Mouse (Mus musculus): Measurements from ENCODE around the gene Sppl2b. TPM values are rescaled to one million over a fixed set of nuclear protein-coding genes. Genes with fewer than 3 reads are reported as not detected.
A peak's percentile ranks its signal among the peaks of the same experiment; 100 is the strongest.
"Not testable (repeated sequence)": the region's sequence is repeated elsewhere in the genome, so short reads cannot be mapped to it uniquely, and the experiment has no call there.

The Sppl2b gene
- polyA plus RNA-seq, 1 experiment from 2014 or later: 32.1 TPM

DNA sequence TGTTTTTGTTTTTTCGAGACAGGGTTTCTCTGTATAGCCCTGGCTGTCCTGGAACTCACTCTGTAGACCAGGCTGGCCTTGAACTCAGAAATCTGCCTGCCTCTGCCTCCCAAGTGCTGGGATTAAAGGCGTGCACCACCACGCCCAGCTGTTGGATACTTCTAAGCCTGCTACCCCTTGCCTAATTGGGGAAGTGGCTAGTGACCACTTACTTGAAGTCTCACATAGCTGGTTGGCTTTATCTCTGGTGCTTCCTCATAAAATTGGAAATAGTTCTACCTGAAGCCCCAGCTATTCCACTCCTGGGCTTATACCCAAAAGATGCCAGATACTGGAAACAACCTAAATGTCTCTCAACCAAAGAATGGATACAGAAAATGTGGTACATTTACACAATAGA lies 38.8 kb upstream of the Sppl2b start:
- not testable (repeated sequence) for H3K9me3 ChIP-seq, H3K36me3 ChIP-seq
- WGBS: 77% methylated on average over 3 of the region's 3 CpGs

DNA sequence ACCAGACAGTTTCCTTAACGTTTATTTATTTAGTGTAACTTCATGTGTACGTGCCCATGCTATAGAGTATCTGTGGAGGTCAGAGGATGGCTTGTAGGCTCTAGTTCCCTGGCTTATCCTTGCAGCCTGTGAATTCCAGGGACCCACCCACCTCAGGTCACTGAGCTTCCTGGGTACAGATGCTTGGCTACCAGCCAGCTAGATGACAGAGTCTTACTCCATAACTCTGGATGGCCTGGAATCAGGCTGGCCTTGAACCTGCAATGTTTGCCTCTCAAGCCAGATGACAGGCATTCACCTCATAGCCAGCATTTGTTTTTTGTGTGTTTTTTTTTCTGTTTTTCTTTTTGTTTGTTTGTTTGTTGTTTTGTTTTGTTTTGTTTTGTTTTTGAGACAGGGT lies 37.9 kb upstream of the Sppl2b start:
- no peaks in the 10 kb centered on the region; the same call in 1 of the 2 replicates for H3K27me3 ChIP-seq (ENCODE audit: insufficient read depth, poor library complexity, severe bottlenecking)
- 65% methylated on average over 2 of the region's 2 CpGs for WGBS
- no peaks in the 10 kb centered on the region for H3K9me3 ChIP-seq
- no peak overlapping the region for H3K4me3 ChIP-seq
- no peak overlapping the region for H3K27ac ChIP-seq
- DNase-seq (ENCODE audit: low spot score): no peak
- peaks cover 15% of the 10 kb centered on the region for H3K4me1 ChIP-seq
- H3K36me3 ChIP-seq: no peaks in the 10 kb centered on the region

More for the DNA sequence above, 38.8 kb upstream of the Sppl2b start:
- not testable (repeated sequence) for H3K27ac ChIP-seq; H3K27me3 ChIP-seq (ENCODE audit: insufficient read depth, poor library complexity, severe bottlenecking); H3K4me3 ChIP-seq; DNase-seq (ENCODE audit: low spot score)
- peaks cover 17% of the 10 kb centered on the region for H3K4me1 ChIP-seq

DNA sequence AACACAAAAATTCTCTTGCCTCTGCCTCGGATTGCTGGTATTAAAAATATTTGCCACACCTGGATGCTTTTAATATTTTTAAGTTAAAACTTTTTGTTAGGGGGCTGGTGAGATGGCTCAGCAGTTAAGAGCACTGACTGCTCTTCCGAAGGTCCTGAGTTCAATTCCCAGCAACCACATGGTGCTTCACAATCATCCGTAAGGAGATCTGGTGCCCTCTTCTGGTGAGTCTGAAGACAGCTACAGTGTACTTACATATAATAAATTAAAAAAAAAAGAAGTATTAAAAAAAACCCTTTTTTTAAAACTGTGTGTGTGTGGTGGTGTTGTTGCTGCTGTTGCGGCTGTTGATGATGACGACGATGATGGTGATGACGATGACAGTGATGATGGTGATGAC lies 37.1 kb upstream of the Sppl2b start:
- not testable (repeated sequence) for DNase-seq (ENCODE audit: low spot score); H3K27me3 ChIP-seq (ENCODE audit: insufficient read depth, poor library complexity, severe bottlenecking); H3K36me3 ChIP-seq; H3K4me1 ChIP-seq; H3K4me3 ChIP-seq; H3K9me3 ChIP-seq; H3K27ac ChIP-seq
- WGBS: 79% methylated on average over 7 of the region's 7 CpGs

DNA sequence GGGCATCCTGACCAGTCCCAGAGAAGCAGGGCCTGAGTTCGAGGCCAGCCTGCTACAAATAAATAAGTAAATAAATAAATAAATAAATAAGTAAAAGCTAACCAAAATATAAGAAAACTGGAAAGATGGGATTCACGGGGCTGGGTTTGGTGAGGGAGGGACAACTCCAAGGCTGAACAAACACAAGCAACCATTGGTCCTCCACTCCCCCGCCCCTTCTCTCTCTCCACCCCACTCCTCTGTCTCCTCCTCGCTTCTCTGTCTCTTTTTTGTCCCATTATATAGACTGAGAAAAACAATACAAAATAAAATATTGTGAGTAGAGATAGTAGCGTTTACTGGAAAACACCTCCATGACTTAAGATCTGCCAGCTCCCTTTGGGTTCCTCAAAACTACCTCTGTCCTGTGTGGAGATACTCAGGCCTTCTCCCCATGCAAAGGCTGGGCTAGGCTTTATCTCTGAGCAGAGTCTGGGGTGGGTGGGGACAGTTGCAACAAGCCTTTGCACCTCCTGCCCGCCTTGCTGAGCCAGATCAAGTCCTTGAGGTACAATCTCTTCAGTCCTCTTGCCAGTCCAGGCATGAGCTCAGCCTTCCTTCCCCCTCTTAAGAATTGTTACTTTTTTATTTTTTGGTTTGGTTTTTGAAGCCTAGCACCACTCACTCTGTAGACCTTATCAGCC lies 36.3 kb upstream of the Sppl2b start:
- Histone ChIP-seq H3K4me1 (peaks cover 9% of the 10 kb centered on the region; the same call in 1 of the 2 replicates), H3K27ac (no peak overlapping the region), H3K36me3 (no peaks in the 10 kb centered on the region), H3K27me3 (ENCODE audit: insufficient read depth, poor library complexity, severe bottlenecking) (no peaks in the 10 kb centered on the region), H3K4me3 (no peak overlapping the region), H3K9me3 (no peaks in the 10 kb centered on the region)
- DNase-seq (ENCODE audit: low spot score): peak; percentile 87
- WGBS: 46% methylated on average over 6 of the region's 6 CpGs

DNA sequence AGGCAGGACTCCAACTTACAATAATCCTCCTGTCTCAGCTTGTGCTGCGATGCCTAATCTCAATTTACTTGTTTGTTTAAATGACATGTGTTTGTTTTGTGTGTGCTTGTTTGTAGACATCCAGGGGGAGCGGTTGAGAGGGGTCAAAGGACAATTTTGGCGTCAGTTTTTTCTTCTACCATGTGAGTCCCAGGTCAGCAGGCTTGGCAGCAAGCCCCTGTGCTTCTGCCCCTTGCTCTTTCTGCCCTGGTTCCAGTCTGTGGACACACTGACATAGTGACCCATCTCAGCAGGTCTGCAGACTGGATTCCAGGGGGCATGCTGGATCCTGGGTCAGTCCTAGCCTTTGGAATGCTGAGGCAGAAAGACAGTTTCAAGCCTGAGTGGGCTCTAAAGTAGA lies 35.7 kb upstream of the Sppl2b start:
- Histone ChIP-seq H3K4me1 (peaks cover 9% of the 10 kb centered on the region; the same call in 1 of the 2 replicates), H3K4me3 (no peak overlapping the region), H3K9me3 (no peaks in the 10 kb centered on the region), H3K27ac (no peak overlapping the region), H3K27me3 (ENCODE audit: insufficient read depth, poor library complexity, severe bottlenecking) (no peaks in the 10 kb centered on the region), H3K36me3 (no peaks in the 10 kb centered on the region)
- 55% methylated on average over 3 of the region's 3 CpGs for WGBS
- no peak for DNase-seq (ENCODE audit: low spot score)

DNA sequence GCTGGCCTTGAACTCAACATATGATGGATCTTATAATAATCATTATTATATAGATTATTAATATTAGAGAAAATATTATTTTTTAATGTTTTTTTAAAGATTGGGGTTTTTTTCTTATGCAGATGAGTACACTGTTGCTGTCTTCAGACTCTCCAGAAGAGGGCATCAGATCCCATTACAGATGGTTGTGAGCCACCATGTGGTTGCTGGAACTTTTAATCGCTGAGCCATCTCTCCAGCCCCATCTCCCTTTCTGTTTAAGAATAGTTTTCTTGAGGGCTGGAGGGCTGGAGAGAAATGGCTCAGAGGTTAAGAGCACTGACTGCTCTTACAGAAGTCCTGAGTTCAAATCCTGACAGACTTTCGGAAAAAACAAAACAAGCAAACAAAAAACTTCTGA lies 33.1 kb upstream of the Sppl2b start:
- no peaks in the 10 kb centered on the region for H3K27me3 ChIP-seq (ENCODE audit: insufficient read depth, poor library complexity, severe bottlenecking)
- H3K9me3 ChIP-seq: no peaks in the 10 kb centered on the region
- H3K4me1 ChIP-seq: peaks cover 9% of the 10 kb centered on the region; the same call in 1 of the 2 replicates
- no peak for DNase-seq (ENCODE audit: low spot score)
- 36% methylated on average over 2 of the region's 2 CpGs for WGBS
- H3K27ac ChIP-seq: no peak overlapping the region
- no peaks in the 10 kb centered on the region for H3K36me3 ChIP-seq
- no peak overlapping the region for H3K4me3 ChIP-seq

DNA sequence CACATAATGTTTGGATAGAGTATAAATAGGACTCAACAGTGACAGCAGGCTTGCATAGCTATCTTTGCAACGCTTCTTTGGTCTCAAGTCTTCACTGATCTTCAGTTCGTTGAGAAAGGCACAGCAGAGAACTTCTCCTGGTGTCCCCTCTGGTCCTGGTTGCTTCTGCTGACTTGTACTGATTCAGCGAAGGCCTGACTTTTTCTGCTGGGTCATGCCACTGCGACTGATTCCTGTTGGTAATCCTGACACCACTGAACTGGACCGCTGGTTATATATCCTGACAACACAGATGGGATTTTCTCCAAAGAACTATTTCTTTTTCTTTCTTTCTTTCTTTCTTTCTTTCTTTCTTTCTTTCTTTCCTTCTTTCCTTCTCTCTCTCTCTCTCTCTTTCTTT lies 32.5 kb upstream of the Sppl2b start:
- H3K36me3 ChIP-seq: no peaks in the 10 kb centered on the region
- peaks cover 9% of the 10 kb centered on the region for H3K4me1 ChIP-seq
- H3K4me3 ChIP-seq: no peak overlapping the region
- H3K27ac ChIP-seq: no peak overlapping the region
- no peak for DNase-seq (ENCODE audit: low spot score)
- no peaks in the 10 kb centered on the region for H3K9me3 ChIP-seq
- 81% methylated on average over 5 of the region's 5 CpGs for WGBS
- H3K27me3 ChIP-seq (ENCODE audit: insufficient read depth, poor library complexity, severe bottlenecking): no peaks in the 10 kb centered on the region

DNA sequence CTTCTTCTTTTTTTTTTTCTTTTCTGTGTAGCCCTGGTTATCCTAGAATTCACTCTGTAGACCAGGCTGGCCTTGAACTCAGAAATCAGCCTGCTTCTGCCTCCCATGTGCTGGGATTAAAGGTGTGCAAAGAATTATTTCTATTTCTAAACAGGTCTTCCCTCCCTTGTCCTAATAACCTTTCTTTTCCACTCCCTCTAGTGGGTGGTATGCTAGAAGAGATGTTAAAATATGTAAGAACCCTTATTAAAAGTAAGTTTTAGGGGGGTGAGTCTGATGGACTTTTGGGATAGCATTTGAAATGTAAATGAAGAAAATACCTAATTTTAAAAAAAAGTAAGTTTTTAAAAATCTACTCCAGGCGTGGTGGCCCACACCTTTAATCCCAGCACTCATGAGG lies 31.8 kb upstream of the Sppl2b start:
- Histone ChIP-seq H3K4me3 (no peak overlapping the region), H3K36me3 (peaks cover 5% of the 10 kb centered on the region), H3K9me3 (no peaks in the 10 kb centered on the region), H3K4me1 (peaks cover 17% of the 10 kb centered on the region), H3K27ac (no peak overlapping the region), H3K27me3 (ENCODE audit: insufficient read depth, poor library complexity, severe bottlenecking) (no peaks in the 10 kb centered on the region)
- WGBS: 76% methylated on average over 1 of the region's 1 CpGs
- DNase-seq (ENCODE audit: low spot score): no peak

DNA sequence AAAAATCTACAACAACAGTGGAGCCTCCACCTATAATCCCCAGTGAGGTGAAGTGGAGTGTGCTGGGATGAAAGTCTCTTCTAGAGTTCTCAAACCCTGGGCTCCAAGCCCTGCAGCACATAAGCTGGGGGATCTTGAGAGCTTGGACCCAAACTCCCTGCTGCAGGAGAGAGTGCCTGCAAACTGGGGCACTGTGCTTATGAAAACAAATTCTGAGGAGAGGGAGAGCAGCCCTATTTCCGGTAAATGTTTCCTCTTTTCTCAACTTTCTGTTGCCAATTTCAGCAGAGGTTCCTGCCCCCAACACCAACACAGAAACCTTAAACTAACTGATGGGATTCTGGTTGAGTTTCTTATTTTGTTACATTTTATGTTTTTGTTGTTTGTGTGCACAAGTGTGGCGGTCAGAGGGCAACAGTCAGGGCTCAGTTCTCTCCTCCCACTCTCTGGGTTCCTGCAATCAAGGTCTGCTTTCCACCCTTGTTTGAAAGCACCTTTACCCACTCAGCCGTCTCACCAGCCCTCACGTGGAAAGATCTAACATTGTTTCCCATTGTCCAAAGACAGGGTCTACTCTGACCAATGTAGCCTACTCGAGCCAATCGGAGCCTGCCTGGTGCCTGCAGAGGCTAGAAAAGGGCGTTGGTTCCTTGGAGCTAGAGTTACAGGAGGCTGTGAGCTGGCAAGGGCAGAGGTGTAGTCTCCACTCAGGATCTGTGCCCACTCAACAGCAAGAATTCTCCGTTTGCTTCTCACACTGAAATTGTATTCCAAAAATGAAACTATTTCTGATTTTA lies 31.0 kb upstream of the Sppl2b start:
- H3K27me3 ChIP-seq (ENCODE audit: insufficient read depth, poor library complexity, severe bottlenecking): no peaks in the 10 kb centered on the region
- WGBS: 57% methylated on average over 8 of the region's 8 CpGs
- no peak for DNase-seq (ENCODE audit: low spot score)
- H3K27ac ChIP-seq: peak overlapping the region; percentile 43; the same call in 1 of the 2 replicates
- peaks cover 11% of the 10 kb centered on the region for H3K36me3 ChIP-seq
- H3K4me1 ChIP-seq: peaks cover 18% of the 10 kb centered on the region
- H3K4me3 ChIP-seq: no peak overlapping the region
- no peaks in the 10 kb centered on the region for H3K9me3 ChIP-seq

DNA sequence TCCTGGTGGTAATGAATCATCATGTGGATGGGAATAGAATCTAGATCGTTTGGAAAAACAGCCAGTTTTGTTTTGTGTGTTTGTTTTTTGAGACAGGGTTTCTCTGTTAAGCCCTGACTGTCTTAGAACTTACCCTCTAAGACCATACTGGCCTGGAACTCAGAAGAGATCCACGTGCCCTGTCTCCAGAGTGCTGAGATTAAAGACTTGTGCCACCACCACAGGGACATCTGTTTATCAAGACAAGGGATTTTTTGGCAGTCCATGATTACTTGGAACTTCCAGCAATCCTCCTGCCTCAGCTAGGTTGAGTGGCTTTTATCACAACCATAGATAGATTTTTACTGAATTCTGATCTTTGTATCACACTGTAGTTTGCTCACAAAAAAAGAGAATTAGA lies 30.2 kb upstream of the Sppl2b start:
- Histone ChIP-seq H3K27ac (no peak overlapping the region), H3K4me3 (no peak overlapping the region), H3K4me1 (peaks cover 20% of the 10 kb centered on the region), H3K9me3 (no peaks in the 10 kb centered on the region), H3K27me3 (ENCODE audit: insufficient read depth, poor library complexity, severe bottlenecking) (no peaks in the 10 kb centered on the region), H3K36me3 (peaks cover 18% of the 10 kb centered on the region)
- no peak for DNase-seq (ENCODE audit: low spot score)
- 83% methylated on average over 2 of the region's 2 CpGs for WGBS

DNA sequence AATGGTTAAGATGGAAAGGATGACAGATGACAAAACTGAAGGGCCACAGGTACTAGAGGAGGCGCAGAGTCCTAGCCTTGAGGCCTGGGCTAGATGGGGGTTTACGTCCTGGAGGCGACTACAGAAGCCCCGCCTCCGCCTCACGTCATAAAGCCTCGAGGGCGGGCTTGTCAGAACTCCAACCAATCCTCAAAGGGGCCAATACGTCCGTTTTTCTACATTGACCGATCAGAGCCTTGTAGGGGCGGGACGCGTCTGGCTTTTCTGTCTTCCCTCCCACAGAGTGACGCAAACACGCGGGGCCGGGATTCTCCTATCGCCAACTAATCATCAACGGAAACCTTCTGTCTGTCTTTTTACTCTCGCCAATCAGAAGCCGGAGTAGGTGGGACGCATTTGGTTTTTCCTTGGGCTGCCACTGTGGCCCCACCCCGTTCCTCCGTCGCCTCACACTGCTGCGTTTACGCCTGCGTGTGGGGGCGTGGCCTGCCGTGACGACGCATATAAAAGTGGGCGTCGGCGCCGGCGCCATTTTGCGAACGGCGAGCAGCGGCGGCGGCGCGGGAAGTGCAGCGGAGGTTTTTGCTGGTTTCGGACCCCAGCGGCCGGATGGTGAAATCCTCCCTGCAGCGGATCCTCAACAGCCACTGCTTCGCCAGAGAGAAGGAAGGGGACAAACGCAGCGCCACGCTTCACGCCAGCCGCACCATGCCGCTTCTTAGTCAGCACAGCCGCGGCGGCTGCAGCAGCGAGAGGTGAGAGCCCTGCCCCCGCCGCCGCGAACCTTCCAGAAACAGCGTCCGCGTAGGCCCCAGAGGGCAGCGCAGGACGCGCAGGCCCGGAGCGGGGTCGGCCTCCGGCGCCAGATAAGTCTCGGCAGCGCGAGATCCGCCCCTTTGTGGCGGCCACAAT lies 28.7 kb upstream of the Sppl2b start, which contains the start of gene Oaz1:
Gene Oaz1 (plus strand): TSS at position 506 of the 912 bp plus-strand sequence.
- peaks cover 36% of the 10 kb centered on the region for H3K4me1 ChIP-seq
- WGBS: under 1% methylated on average over 78 of the region's 82 CpGs
- peaks cover 29% of the 10 kb centered on the region for H3K36me3 ChIP-seq
- no peaks in the 10 kb centered on the region for H3K27me3 ChIP-seq (ENCODE audit: insufficient read depth, poor library complexity, severe bottlenecking)
- peak within 1 kb of the TSS; percentile 85 for H3K4me3 ChIP-seq
- peak; percentile 100 for DNase-seq (ENCODE audit: low spot score)
- H3K9me3 ChIP-seq: no peaks in the 10 kb centered on the region
- peak within 1 kb of the TSS; percentile 97 for H3K27ac ChIP-seq

DNA sequence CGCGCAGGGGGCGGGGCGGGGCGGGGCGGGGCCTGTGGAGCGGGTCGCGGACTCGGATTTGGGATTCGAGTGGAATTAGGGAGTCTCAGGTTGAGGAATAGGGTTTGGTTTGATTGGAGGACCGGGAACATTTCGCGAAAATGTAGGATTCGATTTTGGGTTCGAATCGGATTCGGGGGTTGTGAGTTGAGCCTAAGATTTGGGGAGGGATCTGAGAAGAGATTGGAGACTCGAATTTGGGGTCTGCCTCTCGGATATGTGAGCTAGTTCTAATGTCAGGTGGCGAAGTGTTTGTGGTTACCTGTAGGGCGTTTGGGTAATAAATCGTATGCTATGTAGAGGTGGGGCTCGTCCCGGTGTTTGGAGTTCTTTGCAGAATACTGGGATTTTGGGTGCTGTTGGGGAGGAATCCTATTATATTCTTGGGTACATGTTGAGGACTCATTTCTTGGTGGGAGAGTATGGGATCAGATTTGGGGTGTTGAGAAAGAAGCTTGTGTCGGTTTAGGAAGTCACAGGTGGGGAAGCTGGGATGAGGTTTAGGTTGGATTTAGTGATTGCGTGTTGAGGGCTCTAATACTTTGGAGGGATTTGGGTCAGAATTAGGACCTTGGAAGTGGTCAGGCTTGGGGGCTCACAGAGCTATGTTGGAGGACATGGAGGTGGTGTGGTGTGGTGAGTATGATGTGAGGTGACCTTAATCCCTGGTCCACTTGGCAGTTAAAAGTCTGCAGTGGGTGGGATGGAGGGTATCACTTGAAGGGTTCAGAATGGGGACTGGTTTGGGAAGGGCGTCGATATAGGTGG lies 27.8 kb upstream of the Sppl2b start:
- DNase-seq (ENCODE audit: low spot score): no peak
- WGBS: 7% methylated on average over 29 of the region's 29 CpGs
- Histone ChIP-seq H3K36me3 (peaks cover 29% of the 10 kb centered on the region), H3K27ac (peak overlapping the region; percentile 97), H3K27me3 (ENCODE audit: insufficient read depth, poor library complexity, severe bottlenecking) (peaks cover 2% of the 10 kb centered on the region; the same call in 1 of the 2 replicates), H3K9me3 (no peaks in the 10 kb centered on the region), H3K4me3 (peak overlapping the region; percentile 85), H3K4me1 (peaks cover 44% of the 10 kb centered on the region)
